Comparison of ENCODE assay signal across 18 mouse cellular contexts in genomic region chr13:30766636-30767476, GRCm38 (mm10). TPM values are rescaled to one million over a fixed set of nuclear protein-coding genes. Genes with fewer than 3 reads are reported as not detected.
DNase-seq lines count a peak whose midpoint lies in the region; ATAC-seq and TF ChIP-seq lines count a peak whose summit lies in the region.
"Had no signal": no experiment of that assay in that cellular context is flagged by ENCODE, and none has a peak within 500 bp of the region (broad histone marks: within the 10 kb centered on the region; RNA-seq: fewer than 3 reads in every experiment).

No protein-coding gene starts in this region.

- H3K4me1 ChIP-seq in CH12.LX (ENCODE audit: control insufficient read depth in 1 of 2, insufficient read depth in 2 of 2): peaks cover 19 to 60% of the 10 kb centered on the region in 2 experiments
- no peaks in the 10 kb centered on the region for H3K4me1 ChIP-seq in kidney, adult 2 months (ENCODE audit: control insufficient read depth, insufficient read depth, low read length)
- H3K4me1 ChIP-seq: hindbrain, embryonic 12.5 days; limb, embryonic 15.5 days had no signal

- H3K27ac ChIP-seq in gastrocnemius, adult 2 months: 0 out of 2 replicates have a peak overlapping the region, but pooled peaks have one; percentile 6
- H3K27ac ChIP-seq in CH12.LX (ENCODE audit: insufficient read depth, low read depth): peak overlapping the region; percentile 45
- H3K27ac ChIP-seq in kidney, adult 2 months (ENCODE audit: insufficient read depth, low read depth, low read length): no peak overlapping the region
- H3K27ac ChIP-seq: hindbrain, embryonic 12.5 days; kidney, postnatal 0 days; limb, embryonic 15.5 days had no signal

- no peaks in the 10 kb centered on the region for H3K9me3 ChIP-seq in CH12.LX (replicated peaks; ENCODE audit: low read length)
- H3K9me3 ChIP-seq: G1E; hindbrain, embryonic 12.5 days; limb, embryonic 15.5 days had no signal

- H3K27me3 ChIP-seq in CH12.LX (replicated peaks): no peaks in the 10 kb centered on the region
- H3K27me3 ChIP-seq in splenic B cell, adult 2 months (ENCODE audit: control insufficient read depth, insufficient read depth, low read length, poor library complexity, severe bottlenecking): no peaks in the 10 kb centered on the region
- H3K27me3 ChIP-seq in kidney, adult 2 months (replicated peaks; ENCODE audit: control insufficient read depth, insufficient read depth, low read length): no peaks in the 10 kb centered on the region
- H3K27me3 ChIP-seq: hindbrain, embryonic 12.5 days; limb, embryonic 15.5 days had no signal

- in situ Hi-C loops in CH12.LX (cut with MboI; ENCODE audit: low pct_ligation_motif_present, low pct_unique_long_range_greater_than_20kb, low sequenced_read_pairs): no loop called here

- TF ChIP-seq RAD21 in CH12.LX (IDR thresholded peaks at IDR 0.05; ENCODE audit: low read depth, low read length): no peak

- H3K36me3 ChIP-seq in CH12.LX (replicated peaks in 1 of 2; ENCODE audit: control insufficient read depth in 1 of 2, insufficient read depth in 1 of 2, low read length in 1 of 2): peaks cover 41 to 49% of the 10 kb centered on the region in 2 experiments
- H3K36me3 ChIP-seq in splenic B cell, adult 2 months (ENCODE audit: control insufficient read depth, insufficient read depth, low read length, poor library complexity, severe bottlenecking): peaks cover 20% of the 10 kb centered on the region
- no peaks in the 10 kb centered on the region for H3K36me3 ChIP-seq in kidney, adult 2 months (ENCODE audit: control insufficient read depth, insufficient read depth, low read length)
- H3K36me3 ChIP-seq: G1E; hindbrain, embryonic 12.5 days; limb, embryonic 15.5 days had no signal

- TF ChIP-seq EP300 in CH12.LX (IDR thresholded peaks at IDR 0.05; ENCODE audit: low read length): no peak

- H3K9ac ChIP-seq in CH12.LX (ENCODE audit: insufficient read depth, low read depth): no peak overlapping the region
- H3K9ac ChIP-seq: hindbrain, embryonic 12.5 days; limb, embryonic 15.5 days; lung, embryonic 14.5 days had no signal

- TF ChIP-seq CTCF in gastrocnemius, adult 2 months (IDR thresholded peaks at IDR 0.05): no peak
- no peak for TF ChIP-seq CTCF in CH12.LX (conservative IDR thresholded peaks at IDR 0.05 in 1 of 2, IDR thresholded peaks at IDR 0.05 in 1 of 2; ENCODE audit: low read depth in 2 of 2, low read length in 2 of 2)
- no peak for TF ChIP-seq CTCF in kidney, adult 2 months (conservative IDR thresholded peaks at IDR 0.05; ENCODE audit: insufficient read depth, insufficient read length, low read depth, low read length)

- no peak for ATAC-seq in frontal cortex, adult (ENCODE audit: low TSS enrichment)
- ATAC-seq: intestine, embryonic 16.5 days had no signal

- 79% methylated on average over 5 of the region's 5 CpGs for WGBS in kidney, adult 2 months

- H3K4me2 ChIP-seq in CH12.LX (ENCODE audit: insufficient read depth, low read depth, poor library complexity, severe bottlenecking): no peak overlapping the region
- H3K4me2 ChIP-seq: hindbrain, embryonic 12.5 days; limb, embryonic 15.5 days; lung, embryonic 14.5 days had no signal

- DNase-seq in gastrocnemius, adult 2 months: no peak
- DNase-seq in gastrocnemius, adult 18-20 months (ENCODE audit: low spot score): no peak
- DNase-seq in CH12.LX (ENCODE audit: extremely low read depth): no peak
- DNase-seq in induced T-regulatory cell, adult 2 months (ENCODE audit: low read depth): peak; percentile 71
- peak; percentile 80 for DNase-seq in splenic B cell, adult 2 months (ENCODE audit: low read depth, low spot score)
- no peak for DNase-seq in kidney, adult 2 months
- no peak for DNase-seq in frontal cortex, postnatal 14 days (ENCODE audit: low spot score in 2 of 2)
- DNase-seq: adrenal gland, adult 8-10 months; cerebellum, postnatal 14 days had no signal

- TF ChIP-seq POLR2A in CH12.LX (IDR thresholded peaks at IDR 0.05; ENCODE audit: low read depth, low read length): peak; percentile 44; the same call in 1 of the 2 replicates
- no peak for TF ChIP-seq POLR2A in kidney, adult 2 months (IDR thresholded peaks at IDR 0.05; ENCODE audit: low read depth, low read length)

- dilution Hi-C loops in CH12.LX (cut with MboI; ENCODE audit: extremely low pct_ligation_motif_present, extremely low pct_unique_long_range_greater_than_20kb, low sequenced_read_pairs): no loop called here

- H3K4me3 ChIP-seq in gastrocnemius, adult 2 months: no peak overlapping the region
- no peak overlapping the region for H3K4me3 ChIP-seq in CH12.LX (replicated peaks in 1 of 3; ENCODE audit: low read depth in 2 of 3, low read length in 2 of 3, poor library complexity in 1 of 3)
- no peak overlapping the region for H3K4me3 ChIP-seq in kidney, adult 2 months (ENCODE audit: insufficient read depth, low read depth, low read length)
- H3K4me3 ChIP-seq: hindbrain, embryonic 12.5 days; limb, embryonic 15.5 days; megakaryocyte, embryonic 14.5 days had no signal

- H3K79me2 ChIP-seq in CH12.LX (replicated peaks; ENCODE audit: control insufficient read depth, extremely low read depth, insufficient read depth, poor library complexity, severe bottlenecking): peaks cover 15% of the 10 kb centered on the region

- intact Hi-C loops in gastrocnemius, adult 2 months (cut with DNase I): no loop called here

TF ChIP-seq in CH12.LX, 34 proteins besides CTCF, POLR2A, EP300 and RAD21:
- TF ChIP-seq ZMIZ1 (IDR thresholded peaks at IDR 0.05; ENCODE audit: low read depth, low read length) (peak; percentile 28; the same call in 1 of the 2 replicates), POLR2AphosphoS2 (IDR thresholded peaks at IDR 0.05; ENCODE audit: low read depth, low read length) (peak; percentile 82), MXI1 (IDR thresholded peaks at IDR 0.05; ENCODE audit: low read depth, low read length) (no peak), SIN3A (IDR thresholded peaks at IDR 0.05; ENCODE audit: low read length) (no peak)

RNA-seq across cellular contexts. Expression of gene Irf4, which starts 17.8 kb away (rescaled TPM):
- total RNA-seq in gastrocnemius, adult 2 months (2021): 1 to 10 TPM in 1 of 2 experiments, under 1 TPM in 1; 0.64 to 2.5 TPM
- 1 to 10 TPM in 1 of 2 experiments, under 1 TPM in 1; 0.52 to 1.6 TPM for total RNA-seq in gastrocnemius, adult 18-20 months (2021)
- total RNA-seq in CH12.LX (2012; rRNA removed): 115 and 138 TPM in 2 replicates
- 122 and 142 TPM in 2 replicates for total RNA-seq in CH12.LX (2014; rRNA removed)
- 74.5 and 81.7 TPM in 2 replicates for polyA plus RNA-seq in CH12.LX (2012; ENCODE audit: insufficient read length, low read depth)
- polyA plus RNA-seq in kidney, adult 2 months (2012; rRNA removed): 0.96 and 1.6 TPM in 2 replicates
- polyA plus RNA-seq: embryonic facial prominence, embryonic 11.5 days; G1E had no signal

Comparison
In these comparisons a context has a peak if more than half of its experiments do, and no peak if none do; other contexts are left out.
1. DNase-seq: peak in induced T-regulatory cell, adult 2 months (single experiment) and splenic B cell, adult 2 months (single experiment); none in gastrocnemius, adult 2 months (single experiment), gastrocnemius, adult 18-20 months (single experiment), CH12.LX (single experiment), kidney, adult 2 months (single experiment) and frontal cortex, postnatal 14 days (0 of 2).
2. RNA of gene Irf4, which starts 17.8 kb away (total RNA-seq): 115 to 142 TPM in CH12.LX; 0.64 to 2.5 TPM in gastrocnemius, adult 2 months and 0.52 to 1.6 TPM in gastrocnemius, adult 18-20 months; every median in the first group is over 10 times any median in the second.